Mouse (Mus musculus) erythroblast, embryonic 14.5 days (primary cell): Measurements from ENCODE around the gene Chrna1. TPM values are rescaled to one million over a fixed set of nuclear protein-coding genes. Genes with fewer than 3 reads are reported as not detected.

Source experiments
- H3K27me3 ChIP-seq: 2 replicates; pipeline ENCODE4 v1.6.1; 2012; ENCODE audit warnings: inconsistent platforms; ENCODE audit not compliant: control insufficient read depth
- H3K36me3 ChIP-seq: 2 replicates; pipeline ENCODE4 v1.6.1; 2012; ENCODE audit warnings: mild to moderate bottlenecking, inconsistent platforms; ENCODE audit not compliant: control insufficient read depth
- H3K4me1 ChIP-seq: 2 replicates; pipeline ENCODE4 v1.6.1; 2012; ENCODE audit warnings: inconsistent platforms; ENCODE audit not compliant: control insufficient read depth
- H3K4me3 ChIP-seq: replicated peaks from 2 replicates; pipeline ENCODE3; 2012; ENCODE audit warnings: moderate library complexity, mild to moderate bottlenecking, inconsistent platforms
- H3K9me3 ChIP-seq: 2 replicates; pipeline ENCODE4 v1.6.1; 2012; ENCODE audit warnings: low read length, inconsistent platforms, mixed read lengths; ENCODE audit not compliant: control insufficient read depth
- GATA1 ChIP-seq: IDR thresholded peaks from 2 replicates; pipeline ENCODE4 v1.6.1; 2012; ENCODE audit warnings: low read length, inconsistent platforms, mixed read lengths
- TAL1 ChIP-seq: IDR thresholded peaks from 3 replicates; pipeline ENCODE4 v1.6.1; 2012; ENCODE audit warnings: low read length, inconsistent platforms, mixed read lengths
- polyA plus RNA-seq: library from polyadenylated mRNA; stranded (reverse); fragments of >175 nt; gene quantifications from 2 replicates; pipeline ENCODE4 v1.2.3, GENCODE M21; 2012

The Chrna1 gene
- polyA plus RNA-seq, 1 experiment = not detected

GRCm38 (mm10) chr2:73609067-73609723, 29.1 kb upstream of the Chrna1 start:
- H3K4me1 ChIP-seq = no peaks in the 10 kb centered on the region
- H3K4me3 ChIP-seq = no peak overlapping the region

GRCm38 (mm10) chr2:73608391-73608790, 28.3 kb upstream of the Chrna1 start:
- H3K27me3 ChIP-seq = no peaks in the 10 kb centered on the region
- TF ChIP-seq TAL1 = no peak
- no peak for TF ChIP-seq GATA1
- no peak overlapping the region for H3K4me3 ChIP-seq
- H3K4me1 ChIP-seq = no peaks in the 10 kb centered on the region
- no peaks in the 10 kb centered on the region for H3K36me3 ChIP-seq
- H3K9me3 ChIP-seq = no peaks in the 10 kb centered on the region

More at GRCm38 (mm10) chr2:73609067-73609723, 29.1 kb upstream of the Chrna1 start:
- Histone ChIP-seq H3K9me3 (no peaks in the 10 kb centered on the region), H3K27me3 (no peaks in the 10 kb centered on the region), H3K36me3 (no peaks in the 10 kb centered on the region)
- TF ChIP-seq GATA1 = no peak
- TF ChIP-seq TAL1 = no peak

- Histone ChIP-seq H3K9me3 (no peaks in the 10 kb centered on the region), H3K4me3 (no peak overlapping the region), H3K36me3 (no peaks in the 10 kb centered on the region), H3K4me1 (no peaks in the 10 kb centered on the region), H3K27me3 (no peaks in the 10 kb centered on the region)
- TF ChIP-seq GATA1 = no peak
- TF ChIP-seq TAL1 = no peak
Measured at GRCm38 (mm10) chr2:73607609-73608008, 27.5 kb upstream of the Chrna1 start.

- Histone ChIP-seq H3K4me1 (no peaks in the 10 kb centered on the region), H3K27me3 (no peaks in the 10 kb centered on the region), H3K4me3 (no peak overlapping the region), H3K9me3 (no peaks in the 10 kb centered on the region), H3K36me3 (no peaks in the 10 kb centered on the region)
- TF ChIP-seq GATA1 (no peak), TAL1 (no peak)
Measured at GRCm38 (mm10) chr2:73607146-73607545, 27.0 kb upstream of the Chrna1 start.

GRCm38 (mm10) chr2:73606616-73607015, 26.5 kb upstream of the Chrna1 start:
- no peaks in the 10 kb centered on the region for H3K4me1 ChIP-seq

GRCm38 (mm10) chr2:73605077-73605476, 24.9 kb upstream of the Chrna1 start:
- Histone ChIP-seq H3K4me3 (no peak overlapping the region), H3K27me3 (no peaks in the 10 kb centered on the region), H3K4me1 (no peaks in the 10 kb centered on the region), H3K9me3 (no peaks in the 10 kb centered on the region), H3K36me3 (no peaks in the 10 kb centered on the region)
- TF ChIP-seq GATA1 (no peak), TAL1 (no peak)

More at GRCm38 (mm10) chr2:73606616-73607015, 26.5 kb upstream of the Chrna1 start:
- no peak overlapping the region for H3K4me3 ChIP-seq
- H3K27me3 ChIP-seq = no peaks in the 10 kb centered on the region
- no peaks in the 10 kb centered on the region for H3K9me3 ChIP-seq
- H3K36me3 ChIP-seq = no peaks in the 10 kb centered on the region
- TF ChIP-seq TAL1 (no peak), GATA1 (no peak)

- no peaks in the 10 kb centered on the region for H3K9me3 ChIP-seq
- TF ChIP-seq GATA1 = no peak
- no peak for TF ChIP-seq TAL1
- H3K4me3 ChIP-seq = no peak overlapping the region
- no peaks in the 10 kb centered on the region for H3K4me1 ChIP-seq
- no peaks in the 10 kb centered on the region for H3K36me3 ChIP-seq
- H3K27me3 ChIP-seq = no peaks in the 10 kb centered on the region
Measured at GRCm38 (mm10) chr2:73604579-73604978, 24.4 kb upstream of the Chrna1 start.

GRCm38 (mm10) chr2:73600650-73601049, 20.5 kb upstream of the Chrna1 start:
- no peaks in the 10 kb centered on the region for H3K9me3 ChIP-seq
- no peaks in the 10 kb centered on the region for H3K36me3 ChIP-seq
- no peaks in the 10 kb centered on the region for H3K27me3 ChIP-seq
- TF ChIP-seq GATA1 = no peak
- TF ChIP-seq TAL1 = no peak
- no peak overlapping the region for H3K4me3 ChIP-seq
- H3K4me1 ChIP-seq = no peaks in the 10 kb centered on the region; the same call in 1 of the 2 replicates

- no peaks in the 10 kb centered on the region for H3K9me3 ChIP-seq
- no peaks in the 10 kb centered on the region for H3K27me3 ChIP-seq
- TF ChIP-seq GATA1 (no peak), TAL1 (no peak)
- H3K4me1 ChIP-seq = no peaks in the 10 kb centered on the region; the same call in 1 of the 2 replicates
- no peak overlapping the region for H3K4me3 ChIP-seq
- H3K36me3 ChIP-seq = no peaks in the 10 kb centered on the region
Measured at GRCm38 (mm10) chr2:73597772-73598171, 17.6 kb upstream of the Chrna1 start.
